Mouse (Mus musculus): ENCODE data around the gene Fkbp15.

DNA sequence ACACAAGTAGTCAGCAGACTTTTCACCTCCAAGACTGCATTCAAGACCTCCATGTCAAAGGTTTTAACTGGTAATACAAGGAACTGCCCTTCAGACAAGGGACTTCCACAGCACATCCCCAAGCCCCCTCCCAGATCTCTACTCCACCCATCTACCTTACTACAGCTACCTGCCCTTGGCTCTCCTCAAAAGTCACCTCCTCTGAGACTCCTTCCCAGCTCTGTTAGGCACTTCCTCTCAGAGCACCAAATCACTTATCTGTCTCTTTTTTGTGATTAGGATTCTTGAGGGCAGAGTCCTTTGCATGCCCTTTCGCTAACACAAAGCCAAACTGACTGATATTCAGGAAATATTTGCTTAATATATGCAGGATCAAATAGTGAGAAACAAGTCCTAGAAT, 54.0 kb downstream of the Fkbp15 start:
- TF ChIP-seq CTCF (conservative IDR thresholded peaks at IDR 0.05; ENCODE audit: insufficient read depth, insufficient read length, low read depth, low read length) (no peak), POLR2A (IDR thresholded peaks at IDR 0.05; ENCODE audit: low read depth, low read length) (no peak)

Data from kidney, adult 2 months (tissue).